Mouse (Mus musculus) frontal cortex, adult 2 months (tissue): ENCODE results near the gene Ap1ar. TPM values are rescaled to one million over a fixed set of nuclear protein-coding genes. Genes with fewer than 3 reads are reported as not detected.
"Not testable (repeated sequence)": the region's sequence is repeated elsewhere in the genome, so short reads cannot be mapped to it uniquely, and the experiment has no call there.

Experiments
- DNase-seq, 2 experiments: peaks; one replicate each; pipeline ENCODE4 v3.0.0; 2022; ENCODE audit warnings: low spot score in 1 of 2; ENCODE audit errors: extremely low spot score in 1 of 2
- polyA plus RNA-seq: library from polyadenylated mRNA; depleted of rRNA; stranded (reverse); fragments of >200 nt; gene quantifications from 2 replicates; pipeline ENCODE4 v1.2.3, GENCODE M21; 2012

Ap1ar gene
- polyA plus RNA-seq, 1 experiment: 59.2 TPM

DNA sequence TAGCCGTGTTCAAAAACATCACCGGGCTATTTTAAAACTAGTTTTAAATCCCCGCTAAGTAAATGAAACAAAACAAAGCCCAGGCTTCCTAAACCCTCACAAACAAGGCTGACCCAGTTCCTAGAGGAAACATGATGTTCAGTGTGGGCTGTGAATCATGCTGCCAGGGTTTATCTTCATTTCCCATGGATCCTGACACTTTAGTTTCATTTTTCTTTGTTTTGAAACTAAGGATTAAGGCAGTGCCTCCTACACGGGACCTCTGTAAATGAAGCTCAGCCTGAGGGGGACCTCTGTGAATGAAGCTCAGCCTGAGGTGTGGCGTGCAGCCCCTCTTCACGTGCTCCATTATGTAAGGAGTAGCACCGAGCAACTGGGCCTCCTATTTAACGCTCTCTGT, 34.5 kb downstream of the Ap1ar start:
- peak in 1 of 2 experiments; percentile 33 for DNase-seq

DNA sequence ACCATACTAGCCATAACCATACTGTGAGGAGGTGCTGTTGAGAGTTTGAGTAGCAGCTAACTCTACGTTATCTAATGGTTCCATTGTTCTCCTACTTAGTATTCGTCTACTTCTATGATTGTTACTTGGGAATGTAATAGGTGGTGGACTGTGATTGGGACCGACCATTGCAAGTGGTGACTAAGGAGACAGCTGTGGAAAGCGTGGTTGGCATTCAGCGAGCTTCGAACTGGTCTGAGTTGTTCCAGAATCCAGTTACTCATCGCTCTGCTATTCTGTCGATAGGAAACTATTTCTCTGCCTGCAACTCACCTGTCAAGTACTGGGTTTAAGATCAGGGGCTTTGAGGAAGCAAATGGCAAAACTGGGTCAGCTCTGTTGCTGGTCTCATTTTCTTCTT, 36.2 kb downstream of the Ap1ar start:
- no peak for DNase-seq

DNA sequence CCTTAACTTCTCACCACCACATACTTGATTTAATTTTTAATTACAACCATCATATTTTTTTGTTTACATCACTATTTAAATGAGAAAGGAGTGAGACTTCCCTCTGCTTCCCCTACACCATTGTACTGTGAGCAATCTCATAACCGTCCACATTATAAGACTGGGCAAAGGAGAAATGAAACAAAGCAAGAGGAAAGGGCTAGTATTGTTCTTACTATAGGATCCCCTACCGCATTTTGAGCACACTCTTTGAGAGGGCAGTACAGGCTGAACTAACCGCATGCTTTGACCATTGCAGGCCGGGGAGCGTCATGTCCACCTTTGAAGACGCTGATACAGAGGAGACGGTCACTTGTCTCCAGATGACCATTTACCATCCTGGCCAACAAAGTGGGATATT, 41.1 kb downstream of the Ap1ar start:
- DNase-seq: no peak

DNA sequence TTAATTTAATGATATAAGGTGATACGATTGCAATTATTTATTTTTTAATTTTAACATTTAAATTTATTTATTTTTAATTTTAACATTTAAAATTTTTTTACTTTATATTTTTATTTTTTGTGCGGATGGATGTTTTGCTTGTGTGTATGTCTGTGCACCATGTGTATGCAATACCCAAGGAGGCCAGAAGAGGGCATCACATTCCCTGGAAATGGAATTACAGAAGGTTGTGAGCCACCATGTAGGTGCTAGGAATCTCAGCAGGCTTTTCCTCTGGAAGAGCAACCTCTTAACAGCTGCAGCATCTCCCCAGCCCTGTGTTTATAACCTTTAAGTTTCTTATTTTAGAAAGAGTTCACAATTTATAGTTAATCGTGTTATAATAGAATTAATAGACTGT, 41.6 kb downstream of the Ap1ar start:
- no peak for DNase-seq

DNA sequence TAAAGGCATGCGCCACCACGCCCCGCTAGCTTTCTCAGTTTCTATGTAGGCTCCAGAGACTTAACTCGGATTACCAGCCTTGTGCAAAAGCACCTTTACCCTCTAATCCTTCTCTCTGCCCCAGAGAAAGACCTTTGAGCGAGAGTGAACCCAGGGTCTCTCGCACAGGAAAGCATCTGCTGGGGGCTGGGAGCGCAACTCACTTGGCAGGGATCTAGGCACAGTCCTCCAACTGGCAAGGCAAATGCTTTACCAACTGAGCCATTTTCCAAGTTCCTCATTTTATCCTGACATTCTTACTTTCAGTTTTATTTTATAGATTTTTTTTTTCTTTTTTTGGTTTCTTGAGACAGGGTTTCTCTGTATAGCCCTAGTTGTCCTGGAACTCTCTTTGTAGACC, 44.3 kb downstream of the Ap1ar start:
- no peak for DNase-seq

DNA sequence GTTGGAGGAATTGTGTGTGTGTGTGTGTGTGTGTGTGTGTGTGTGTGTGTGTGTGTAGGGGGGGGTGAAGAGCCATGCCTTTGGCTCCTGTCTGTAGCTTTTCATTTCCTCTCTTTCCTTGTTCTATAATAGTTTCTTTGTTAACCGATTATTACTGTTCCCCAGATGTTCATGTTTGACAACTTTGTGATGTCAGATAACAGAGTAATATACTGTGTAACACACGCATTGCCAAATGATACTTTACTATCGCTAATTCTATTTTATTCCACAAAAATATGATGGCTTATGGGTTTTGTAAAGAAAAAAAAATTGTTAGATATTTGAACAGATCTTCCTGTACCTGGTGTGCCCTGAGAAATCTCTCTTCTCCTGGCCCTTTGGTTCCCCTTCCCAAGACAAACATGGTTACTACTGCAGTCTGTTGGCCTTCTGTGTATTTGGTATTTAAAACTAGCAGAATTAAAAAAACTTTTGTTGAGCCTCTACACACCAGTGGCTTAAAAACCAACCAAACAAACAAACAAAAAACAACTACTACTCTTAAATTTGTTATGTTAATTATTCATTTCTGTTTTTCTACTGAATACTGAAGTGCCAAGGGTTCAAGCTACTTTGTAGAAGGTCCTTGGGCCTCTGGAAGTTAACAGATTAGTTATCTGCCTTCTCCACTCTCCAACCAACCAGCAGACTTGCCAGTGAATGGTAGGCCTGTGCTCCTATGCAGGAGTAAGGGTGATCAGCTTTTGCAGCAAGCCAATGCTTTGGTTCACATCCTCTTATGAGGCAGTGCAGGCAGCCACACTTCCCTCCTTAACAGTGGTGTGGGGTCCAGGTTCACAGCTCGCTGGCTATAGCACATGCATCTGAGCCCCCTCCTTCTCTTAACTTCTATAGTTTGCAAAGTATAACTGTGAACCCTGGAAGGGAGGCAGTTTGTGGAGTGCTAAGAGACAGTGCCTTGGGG, 45.4 kb downstream of the Ap1ar start:
- no peak for DNase-seq

DNA sequence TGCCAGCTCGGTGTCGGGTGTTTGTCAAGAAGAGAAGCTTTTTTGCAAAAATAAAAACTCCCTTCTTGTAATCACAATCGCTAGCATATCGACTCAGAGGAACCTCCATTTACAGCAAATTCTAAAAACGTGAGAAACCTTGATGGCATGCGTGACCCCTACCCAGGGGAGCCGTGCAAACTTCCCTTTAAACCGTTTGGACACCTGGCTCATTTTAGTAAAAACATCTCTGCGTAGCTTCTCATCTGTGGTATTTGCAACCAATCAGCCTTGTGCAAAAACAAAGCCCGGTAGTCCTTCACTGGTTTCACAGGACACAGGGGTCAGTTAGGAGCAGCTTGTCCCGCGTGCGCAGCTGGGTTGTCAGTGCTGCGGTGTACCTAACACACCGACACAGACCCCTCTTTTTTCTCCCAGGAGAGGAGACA, 46.3 kb downstream of the Ap1ar start:
- DNase-seq: no peak

DNA sequence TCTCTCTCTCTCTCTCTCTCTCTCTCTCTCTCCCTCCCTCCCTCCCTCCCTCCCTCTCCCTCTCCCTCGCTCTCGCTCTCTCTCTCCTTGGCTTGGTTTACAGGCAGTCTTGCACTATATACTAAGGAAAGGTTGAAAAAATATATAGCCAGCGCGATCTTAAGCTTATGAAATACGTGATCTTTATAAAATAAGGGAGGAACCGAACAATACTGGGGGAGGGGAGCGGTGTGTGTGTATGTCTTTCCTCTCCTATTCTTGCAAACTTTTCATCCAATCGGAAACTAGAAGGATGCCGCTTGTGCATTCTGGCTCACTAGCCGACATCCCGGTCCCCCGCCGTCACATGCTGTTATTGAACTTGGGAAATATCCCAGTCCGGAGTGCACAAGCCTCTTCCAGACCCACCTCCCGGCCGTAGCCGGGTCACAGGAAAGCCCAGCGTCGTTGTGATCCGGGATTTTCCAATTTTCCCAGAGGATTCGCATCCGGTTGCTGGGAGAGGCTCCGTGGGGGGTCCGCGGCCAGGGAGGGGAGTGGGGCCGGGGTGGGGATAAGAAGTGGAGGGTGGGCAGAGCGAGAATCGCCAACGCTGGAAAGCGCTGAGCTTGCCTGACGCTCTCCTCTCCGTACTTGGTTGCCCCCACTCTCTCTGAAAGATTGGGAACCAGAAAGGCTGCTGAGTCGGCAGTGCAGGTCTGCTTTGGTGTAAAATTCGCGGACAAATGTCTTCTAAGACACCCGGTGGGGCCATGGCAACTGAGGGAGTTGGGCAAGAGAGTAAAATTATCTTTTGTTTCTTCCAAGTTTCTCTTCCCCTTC, 46.9 kb downstream of the Ap1ar start:
- peak in 1 of 2 experiments; percentile 30 for DNase-seq

DNA sequence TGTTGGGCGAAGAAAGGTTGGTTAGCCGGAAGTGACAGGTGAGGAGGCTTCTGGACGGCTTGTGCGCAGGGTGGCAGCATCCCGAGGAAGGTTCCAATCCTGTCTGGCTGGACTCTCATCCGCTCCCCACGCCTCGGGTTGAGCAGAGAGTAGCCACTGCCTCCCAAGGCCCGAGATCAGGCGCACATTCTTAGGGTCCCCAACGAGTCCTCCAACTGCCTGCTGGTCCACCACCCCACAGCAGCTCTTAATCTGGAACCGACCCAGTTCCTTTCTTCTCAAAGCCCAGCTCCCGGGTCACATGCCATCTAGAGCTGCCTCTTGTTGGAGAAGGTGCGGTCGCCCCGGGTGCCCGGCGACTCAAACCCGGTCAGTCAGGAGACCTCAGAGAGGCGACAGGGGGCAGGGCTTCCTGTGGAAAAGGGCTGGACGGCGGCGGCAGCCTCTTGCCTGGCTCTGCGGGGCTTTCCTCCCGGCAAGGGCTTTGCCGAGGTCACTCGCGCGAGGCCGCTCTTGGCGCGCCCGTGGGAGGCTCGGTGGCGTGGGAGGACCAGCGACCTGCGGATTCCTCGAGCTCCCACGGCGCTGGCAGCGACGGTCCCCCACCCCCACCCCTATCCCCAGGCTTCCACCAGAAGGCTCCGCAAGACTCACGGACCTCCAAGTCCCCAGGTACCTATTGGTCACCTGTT, 47.7 kb downstream of the Ap1ar start, which contains the start of gene Tifa:
TSS of gene Tifa (plus strand) at position 306 of the 692 bp plus-strand sequence.
- DNase-seq: peak in 1 of 2 experiments; percentile 25

DNA sequence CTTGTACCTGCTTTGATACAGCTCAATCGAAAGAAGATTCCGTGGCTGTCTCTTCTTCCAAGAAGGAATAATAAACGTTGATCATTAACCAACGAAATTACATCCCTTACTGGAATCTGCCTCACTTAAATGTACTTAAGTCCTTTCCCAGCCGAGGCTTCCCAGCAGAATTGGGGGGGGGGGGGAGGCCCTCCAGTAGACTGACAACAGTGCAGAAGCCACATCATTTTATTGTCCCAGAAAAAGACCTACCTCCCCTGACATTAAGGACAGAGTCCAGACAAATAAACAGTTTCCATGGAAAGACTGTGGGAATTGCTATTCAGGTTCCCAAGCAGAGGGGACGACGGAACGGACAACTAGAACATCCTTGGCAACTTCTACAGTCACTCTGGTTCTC, 48.4 kb downstream of the Ap1ar start:
- DNase-seq: no peak

DNA sequence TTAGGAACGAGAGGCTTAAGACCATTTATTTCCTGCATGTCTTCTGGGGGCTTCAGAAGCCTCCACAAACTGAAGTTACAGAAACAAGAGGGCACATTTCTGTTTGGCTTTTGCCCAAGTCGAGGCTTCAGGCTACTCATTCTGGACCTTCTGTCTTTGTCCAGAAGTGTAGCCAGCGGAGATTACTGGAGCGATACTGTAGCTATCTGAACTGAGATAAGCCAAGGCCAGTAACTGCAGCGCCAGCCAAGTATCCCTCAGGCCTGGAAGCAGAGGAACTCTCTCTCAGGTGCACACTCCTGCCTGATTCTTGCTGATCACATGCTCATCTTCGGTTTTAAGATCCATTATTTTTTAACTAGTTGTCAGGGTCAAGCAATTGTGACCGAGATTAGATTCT, 49.3 kb downstream of the Ap1ar start:
- DNase-seq: no peak

DNA sequence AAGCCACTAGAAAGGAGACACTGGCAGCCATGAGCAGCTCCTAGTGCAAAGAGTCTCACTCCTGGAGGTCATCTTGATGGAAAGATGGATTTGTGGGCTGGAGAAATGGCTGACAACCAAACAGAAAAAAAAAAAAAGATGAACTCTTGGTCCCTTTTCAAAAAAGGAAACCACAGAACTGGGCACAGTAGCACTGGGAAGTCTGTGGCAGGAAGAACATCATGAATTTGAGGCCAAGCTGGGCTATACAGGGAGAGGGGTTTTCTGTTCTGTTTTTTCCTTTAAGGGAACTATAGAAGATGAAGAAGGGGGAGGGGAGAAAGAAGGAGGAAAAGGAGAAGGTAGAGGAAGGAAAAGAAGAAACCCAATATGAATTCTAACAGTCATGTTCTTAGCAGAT, 50.3 kb downstream of the Ap1ar start:
- no peak for DNase-seq

DNA sequence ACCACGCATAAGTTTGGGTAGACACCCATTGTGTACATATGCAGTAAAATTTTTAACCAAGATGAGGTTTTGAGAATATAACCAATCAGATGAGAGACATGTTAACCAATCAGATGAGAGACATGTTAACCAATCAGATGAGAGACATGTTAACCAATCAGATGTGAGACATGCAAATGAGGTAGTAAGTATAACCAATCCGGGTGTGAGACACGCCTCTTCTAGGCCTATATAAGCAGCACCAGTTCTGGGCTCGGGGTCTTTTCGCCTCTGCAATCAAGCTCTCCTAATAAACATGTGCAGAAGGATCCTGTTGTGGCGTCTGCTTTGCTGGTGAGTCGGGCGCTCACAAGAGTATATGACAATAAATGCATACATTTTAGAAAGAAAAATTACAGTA, 53.6 kb downstream of the Ap1ar start:
- DNase-seq: not testable (repeated sequence)

DNA sequence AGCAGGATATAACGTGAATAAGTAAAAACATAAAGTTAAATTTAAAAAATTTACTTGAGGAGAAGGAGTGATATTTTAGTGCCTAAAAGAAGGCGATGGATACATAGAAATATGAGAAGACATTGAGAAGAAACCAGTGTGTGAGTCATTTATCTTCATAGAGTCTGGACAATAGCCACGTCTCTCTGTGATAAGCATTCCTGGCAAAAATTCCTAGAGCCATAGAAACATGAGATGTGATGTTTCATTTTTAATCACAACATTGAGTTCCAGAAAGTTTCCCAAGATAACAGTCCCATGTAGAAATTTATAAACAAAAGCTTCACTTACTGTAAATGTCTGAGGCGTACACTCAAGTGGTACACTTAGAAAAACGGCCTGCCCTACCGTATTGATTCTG, 54.4 kb downstream of the Ap1ar start:
- DNase-seq: no peak

DNA sequence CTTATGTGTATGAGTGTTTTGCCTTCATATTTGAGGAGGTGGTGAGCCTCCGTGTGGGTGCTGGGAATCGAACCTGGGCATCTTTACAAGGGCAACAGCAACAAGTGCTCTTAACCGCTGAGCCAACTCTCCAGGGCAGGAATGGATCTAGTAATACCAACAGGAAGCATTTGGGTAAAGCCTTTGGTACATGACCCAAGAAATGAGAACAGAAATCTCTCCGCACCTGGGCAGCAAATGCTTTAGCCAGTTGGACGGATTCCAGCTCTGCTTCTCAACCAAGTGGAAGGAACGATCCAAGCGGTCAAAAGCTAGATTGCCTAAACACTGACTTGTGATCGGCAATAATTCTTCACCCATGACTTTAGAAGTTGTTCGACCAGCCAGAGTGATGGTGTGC, 56.4 kb downstream of the Ap1ar start:
- DNase-seq: no peak

DNA sequence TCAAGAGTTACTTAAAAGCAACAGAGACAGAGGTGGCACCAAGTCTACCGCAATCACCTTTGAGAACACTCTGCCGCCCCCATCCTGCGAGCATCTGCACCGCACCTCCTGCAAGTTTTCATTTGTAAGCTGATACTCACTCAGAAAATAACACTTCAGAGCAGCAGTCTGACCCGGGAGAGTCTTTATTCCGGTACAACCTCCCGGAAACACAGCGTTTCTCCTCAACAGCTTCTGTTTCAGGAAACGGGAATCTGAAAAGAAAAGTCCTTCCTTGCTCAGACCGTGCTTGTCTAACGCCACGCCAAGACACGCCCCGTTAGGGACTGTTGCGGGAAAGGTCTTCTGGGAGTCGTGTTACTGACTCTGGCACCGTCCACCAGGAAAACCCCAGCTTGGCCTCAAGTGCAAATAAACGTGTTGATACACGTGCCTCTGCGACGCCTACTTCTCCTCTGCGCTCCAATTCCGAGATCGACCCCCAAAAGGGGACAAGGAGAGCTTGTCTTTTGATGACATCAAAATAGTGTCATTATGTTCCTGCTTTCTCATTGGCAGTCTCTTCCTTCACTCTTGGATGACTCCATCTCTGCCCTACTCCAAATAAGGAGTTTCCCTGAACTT, 57.2 kb downstream of the Ap1ar start, which contains the start of gene Alpk1:
TSS of gene Alpk1 (minus strand) at position 507 of the 624 bp plus-strand sequence.
- DNase-seq: peak in 1 of 2 experiments; percentile 56

DNA sequence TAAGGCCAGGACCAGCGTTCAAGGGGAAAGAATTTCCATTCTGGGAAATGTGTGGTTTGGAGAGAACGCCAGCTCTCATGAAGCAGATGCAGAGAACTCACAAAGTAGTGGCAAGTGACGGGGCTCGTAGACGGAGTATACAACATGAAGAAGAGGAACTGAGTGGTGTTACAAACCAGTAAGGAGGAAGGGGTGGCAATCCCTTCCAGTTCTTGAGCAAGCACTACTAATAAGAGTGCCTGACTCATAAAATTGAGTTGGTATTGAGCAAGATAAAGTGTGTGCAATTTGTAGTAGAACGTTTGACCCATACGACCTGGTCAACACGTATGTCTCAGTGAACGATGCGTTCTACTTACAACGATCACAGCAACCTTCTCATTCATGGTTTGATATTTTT, 68.2 kb downstream of the Ap1ar start:
- DNase-seq: no peak

DNA sequence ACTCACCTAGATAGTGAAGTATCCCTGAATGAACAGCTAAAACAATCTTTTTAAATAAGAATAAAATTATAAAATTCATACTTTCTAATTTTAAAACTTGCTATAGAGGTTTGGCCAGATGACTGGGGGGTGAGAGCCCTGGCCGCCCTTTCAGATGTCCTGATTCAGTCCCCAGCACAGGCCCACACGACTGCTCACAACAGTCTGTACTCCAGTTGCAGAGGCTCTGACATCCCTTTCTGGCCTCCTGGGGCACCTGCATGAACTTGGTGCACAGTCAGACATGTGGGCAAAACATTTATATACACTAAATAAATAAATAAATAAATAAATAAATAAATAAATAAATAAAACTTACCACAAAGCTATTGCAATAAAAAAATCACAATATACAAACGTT, 71.4 kb downstream of the Ap1ar start:
- no peak for DNase-seq

DNA sequence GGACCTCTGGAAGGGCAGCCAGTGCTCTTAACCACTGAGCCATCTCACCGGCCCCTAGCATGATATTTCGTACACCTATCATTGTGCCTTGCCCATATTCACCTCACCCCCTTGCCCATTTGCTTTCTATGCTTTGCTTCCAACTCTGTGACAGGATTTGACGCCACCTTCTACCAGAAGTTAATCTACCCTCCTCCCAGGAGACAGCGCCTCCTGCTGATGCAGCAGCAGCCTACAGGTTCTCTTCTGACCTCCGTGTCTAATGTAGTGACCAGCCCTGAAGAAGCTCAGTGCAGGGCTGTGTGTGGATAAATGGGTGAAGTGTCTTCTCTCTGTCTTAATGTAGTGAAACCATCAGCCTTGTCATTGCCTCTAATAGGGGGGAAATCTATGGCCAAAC, 72.8 kb downstream of the Ap1ar start:
- DNase-seq: no peak

DNA sequence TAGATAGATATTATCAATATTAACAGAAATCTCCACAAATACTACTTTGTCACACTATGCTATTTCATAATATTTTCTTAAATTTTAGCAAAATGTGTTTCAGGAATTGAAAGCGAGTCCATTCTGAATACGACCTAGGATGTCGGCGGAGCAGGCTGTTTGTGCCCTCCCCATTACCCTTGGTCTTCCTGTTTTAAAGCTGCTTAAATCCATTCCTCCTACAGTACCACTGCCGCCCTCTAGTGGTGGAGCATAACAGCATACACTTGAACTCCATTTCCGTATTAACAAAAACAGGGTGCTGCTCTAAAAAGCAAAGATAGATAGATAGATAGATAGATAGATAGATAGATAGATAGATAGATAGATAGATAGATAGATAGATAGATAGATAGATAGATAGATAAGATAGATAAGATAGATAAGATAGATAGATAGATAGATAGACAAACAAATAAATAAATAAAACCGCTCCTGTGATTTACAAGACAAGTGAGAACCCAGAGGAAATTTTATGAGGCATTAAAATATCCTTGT, 74.2 kb downstream of the Ap1ar start:
- DNase-seq: peak; percentile 40 to 80
